ENCODE assay signal across 26 mouse cellular contexts in genomic region chr13:45251068-45251467, GRCm38 (mm10).
A peak's percentile ranks its signal among the peaks of the same experiment; 100 is the strongest.
DNase-seq lines count a peak whose midpoint lies in the region; ATAC-seq lines count a peak whose summit lies in the region.
"Had no signal": no experiment of that assay in that cellular context is flagged by ENCODE, and none has a peak within 500 bp of the region (broad histone marks: within the 10 kb centered on the region; RNA-seq: fewer than 3 reads in every experiment).

No protein-coding gene starts in this region.

- WGBS in liver, embryonic 11.5 days = 40% methylated on average over 3 of the region's 3 CpGs

- no peak overlapping the region for H3K27ac ChIP-seq in liver, embryonic 11.5 days (ENCODE audit: low read depth, low read length)
- H3K27ac ChIP-seq: embryonic facial prominence, embryonic 13.5 days; embryonic facial prominence, embryonic 15.5 days; forebrain, embryonic 12.5 days had no signal

- H3K9me3 ChIP-seq in liver, embryonic 11.5 days (ENCODE audit: control insufficient read depth, low read length) = no peaks in the 10 kb centered on the region
- H3K9me3 ChIP-seq: embryonic facial prominence, embryonic 13.5 days; embryonic facial prominence, embryonic 15.5 days; forebrain, embryonic 12.5 days had no signal

- no peak overlapping the region for H3K4me2 ChIP-seq in liver, embryonic 11.5 days
- H3K4me2 ChIP-seq: embryonic facial prominence, embryonic 13.5 days; embryonic facial prominence, embryonic 15.5 days; forebrain, embryonic 12.5 days had no signal

- H3K36me3 ChIP-seq in liver, embryonic 11.5 days (ENCODE audit: control insufficient read depth, insufficient read depth, low read length) = no peaks in the 10 kb centered on the region
- H3K36me3 ChIP-seq: embryonic facial prominence, embryonic 13.5 days; embryonic facial prominence, embryonic 15.5 days; forebrain, embryonic 12.5 days had no signal

- H3K9ac ChIP-seq in liver, embryonic 11.5 days (ENCODE audit: low read depth, low read length) = no peak overlapping the region
- H3K9ac ChIP-seq: embryonic facial prominence, embryonic 13.5 days; embryonic facial prominence, embryonic 15.5 days; forebrain, embryonic 12.5 days had no signal

- no peak for ATAC-seq in liver, embryonic 11.5 days (replicated peaks; ENCODE audit: low FRiP score)
- no peak for ATAC-seq in megakaryocyte-erythroid progenitor cell, adult 5-6 weeks (replicated peaks; ENCODE audit: low FRiP score, low TSS enrichment, poor library complexity, severe bottlenecking)
- ATAC-seq: activated CD4-positive, CD25-positive, alpha-beta regulatory T cell, adult 4 months; forebrain, embryonic 14.5 days; forebrain, embryonic 16.5 days; Patski had no signal

- peak; percentile 54 for DNase-seq in urinary bladder, postnatal 14 days (ENCODE audit: low spot score)
- DNase-seq in urinary bladder, adult 2 months (ENCODE audit: low spot score) = no peak
- peak; percentile 41 to 44 for DNase-seq in urinary bladder, postnatal 36 days (ENCODE audit: low spot score in 2 of 2)
- no peak for DNase-seq in urinary bladder, postnatal 4 days (ENCODE audit: low spot score in 2 of 2)
- peak; percentile 11 for DNase-seq in adipocyte (ENCODE audit: low spot score)
- DNase-seq in yolk sac, embryonic 10.5 days (ENCODE audit: low spot score) = peak; percentile 60
- DNase-seq in liver, embryonic 11.5 days (ENCODE audit: low spot score) = no peak
- DNase-seq: adrenal gland, adult 2 months; adrenal gland, postnatal 10 days; adrenal gland, postnatal 25 days; cerebellum, adult 11 months; cerebellum, adult 18-20 months; cerebellum, adult 8-10 months; cerebellum, adult 9-11 months; cerebellum, postnatal 14 days; cerebellum, postnatal 36 days; embryo, embryonic 11 days had no signal

- no peak overlapping the region for H3K4me3 ChIP-seq in liver, embryonic 11.5 days (ENCODE audit: low read depth, low read length)
- H3K4me3 ChIP-seq: embryonic facial prominence, embryonic 13.5 days; embryonic facial prominence, embryonic 15.5 days; erythroblast, embryonic 14.5 days; forebrain, embryonic 12.5 days had no signal

- H3K27me3 ChIP-seq in liver, embryonic 11.5 days (replicated peaks; ENCODE audit: control insufficient read depth, insufficient read depth, low read length) = peaks cover 38% of the 10 kb centered on the region
- H3K27me3 ChIP-seq: embryonic facial prominence, embryonic 13.5 days; embryonic facial prominence, embryonic 15.5 days; forebrain, embryonic 12.5 days had no signal

- H3K4me1 ChIP-seq in liver, embryonic 11.5 days (replicated peaks; ENCODE audit: control insufficient read depth, insufficient read depth, low read length) = no peaks in the 10 kb centered on the region

Comparison
In these comparisons a context has a peak if more than half of its experiments do, and no peak if none do; other contexts are left out.
1. DNase-seq: peak in urinary bladder, postnatal 14 days (single experiment), urinary bladder, postnatal 36 days (2 of 2), adipocyte (single experiment) and yolk sac, embryonic 10.5 days (single experiment); none in urinary bladder, adult 2 months (single experiment), urinary bladder, postnatal 4 days (0 of 2) and liver, embryonic 11.5 days (single experiment).